Mouse (Mus musculus): ENCODE data around the gene Cxcl2.

Cxcl2 gene

GRCm38 (mm10) chr5:90897429-90897828 is 6.2 kb upstream of the Cxcl2 start:
- no peak for DNase-seq

- no peak for DNase-seq
Measured at GRCm38 (mm10) chr5:90899308-90899707, 4.4 kb upstream of the Cxcl2 start.

- DNase-seq: peak; percentile 77
Measured at GRCm38 (mm10) chr5:90900147-90900546, 3.5 kb upstream of the Cxcl2 start.

DNA sequence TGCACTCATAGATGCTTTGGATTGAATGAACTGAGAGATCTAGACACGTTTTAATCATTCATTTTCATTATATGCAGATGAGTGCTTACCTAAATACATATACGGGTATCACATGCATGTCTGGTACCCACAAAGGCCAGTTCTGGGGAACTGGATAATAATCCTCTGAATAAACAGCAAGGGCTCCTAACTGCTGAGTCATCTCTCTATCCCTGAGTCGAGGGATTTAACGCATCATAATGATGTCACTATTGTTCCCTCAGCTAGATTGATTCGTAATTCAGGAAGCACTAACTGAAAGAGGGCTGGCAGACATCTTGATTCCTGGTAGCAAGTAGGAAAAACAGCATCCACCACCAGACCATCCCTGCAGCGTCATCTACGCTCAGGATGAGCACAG is 3.0 kb upstream of the Cxcl2 start:
- DNase-seq: no peak

- peak; percentile 31 for DNase-seq
Measured at GRCm38 (mm10) chr5:90902380-90903260, 1.1 kb upstream of the Cxcl2 start.

DNA sequence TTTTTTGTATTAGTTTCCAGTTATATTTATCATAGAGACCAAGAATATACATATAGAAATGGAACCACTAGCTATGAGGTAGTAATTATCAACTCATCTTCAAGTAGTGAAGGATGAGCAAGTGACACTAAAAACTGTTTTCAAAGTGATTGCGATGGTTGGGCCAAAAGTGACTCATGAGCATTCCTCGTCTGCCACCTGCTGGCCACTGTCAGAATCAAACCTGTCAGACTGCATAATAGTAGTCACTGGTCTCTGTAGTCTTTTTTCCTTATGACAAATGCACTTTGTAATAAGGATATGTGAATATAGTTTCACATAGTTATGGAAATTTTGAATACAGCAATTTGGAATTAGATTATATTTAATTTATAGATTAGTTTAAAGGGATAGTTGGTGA is 5.3 kb downstream of the Cxcl2 start:
- DNase-seq: peak; percentile 82

DNA sequence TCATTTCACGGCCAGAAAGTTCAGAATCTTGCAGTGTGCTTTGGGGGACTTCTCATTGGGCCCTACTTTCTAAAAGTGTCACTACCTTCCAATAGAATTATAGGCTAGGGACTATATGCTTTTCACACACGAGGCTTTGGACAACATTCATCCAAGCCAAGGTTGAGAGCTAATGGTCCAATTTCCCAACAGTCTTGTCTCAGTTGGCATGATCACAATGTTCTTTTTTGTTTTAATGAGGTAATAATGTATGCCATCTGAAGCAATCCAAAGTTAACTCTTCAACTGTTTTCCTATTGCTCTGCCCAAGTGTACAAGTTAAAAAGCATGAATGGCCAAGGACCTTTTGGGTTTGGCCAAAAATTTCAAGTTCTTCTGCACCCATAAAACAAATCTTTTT is 15.8 kb downstream of the Cxcl2 start:
- DNase-seq: no peak

- DNase-seq: no peak
Measured at GRCm38 (mm10) chr5:90922958-90923357, 19.3 kb downstream of the Cxcl2 start.

- no peak for DNase-seq
Measured at GRCm38 (mm10) chr5:90930546-90930945, 26.9 kb downstream of the Cxcl2 start.

DNA sequence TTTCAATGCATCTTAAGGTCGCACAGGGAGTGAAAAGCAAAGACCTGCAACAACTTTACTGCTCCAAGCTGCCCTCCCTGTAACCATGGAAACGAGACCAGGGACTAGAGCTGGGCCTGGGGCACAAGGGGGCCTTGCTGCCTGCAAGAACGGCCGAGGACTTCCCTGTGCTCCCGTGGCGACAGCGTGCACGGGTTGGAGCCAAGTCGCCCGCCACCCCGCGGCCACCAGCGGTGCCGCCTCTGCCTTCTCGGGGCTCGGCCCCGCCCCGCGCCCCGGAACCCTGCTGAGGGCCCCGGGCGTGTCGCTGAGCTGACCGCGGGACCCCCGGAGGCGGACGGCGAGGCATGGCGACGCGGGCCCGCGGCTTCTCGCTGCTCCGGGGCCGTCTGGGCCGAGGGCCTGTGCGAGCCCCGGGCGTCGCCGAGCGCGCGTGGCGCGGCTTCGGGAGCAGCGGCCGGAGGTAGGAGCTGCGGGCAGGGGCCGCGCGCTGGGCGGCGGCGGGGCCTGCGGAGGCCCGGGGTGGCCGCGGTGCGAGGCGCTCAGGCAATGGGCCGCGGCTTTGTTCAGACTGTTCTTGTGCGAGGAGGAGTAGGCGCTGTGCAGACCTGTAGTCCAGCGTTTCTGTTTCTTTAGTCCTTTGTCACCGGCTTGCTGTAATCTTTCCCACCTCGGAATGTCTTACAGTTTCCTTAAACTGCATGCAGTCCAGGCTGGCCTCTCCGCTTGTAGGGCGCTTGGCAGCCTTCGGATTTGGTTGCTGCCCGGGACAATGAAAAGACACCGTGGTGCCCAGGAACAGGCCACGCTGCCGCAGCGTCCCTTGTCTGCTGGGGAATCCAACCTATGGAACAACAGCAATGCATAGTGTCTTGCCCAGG is 27.5 kb downstream of the Cxcl2 start, which contains the start of gene Mthfd2l:
TSS of gene Mthfd2l (plus strand) at position 147 of the 881 bp plus-strand sequence.
- peak; percentile 92 for DNase-seq

GRCm38 (mm10) chr5:90931911-90932310 is 28.2 kb downstream of the Cxcl2 start:
- no peak for DNase-seq

DNA sequence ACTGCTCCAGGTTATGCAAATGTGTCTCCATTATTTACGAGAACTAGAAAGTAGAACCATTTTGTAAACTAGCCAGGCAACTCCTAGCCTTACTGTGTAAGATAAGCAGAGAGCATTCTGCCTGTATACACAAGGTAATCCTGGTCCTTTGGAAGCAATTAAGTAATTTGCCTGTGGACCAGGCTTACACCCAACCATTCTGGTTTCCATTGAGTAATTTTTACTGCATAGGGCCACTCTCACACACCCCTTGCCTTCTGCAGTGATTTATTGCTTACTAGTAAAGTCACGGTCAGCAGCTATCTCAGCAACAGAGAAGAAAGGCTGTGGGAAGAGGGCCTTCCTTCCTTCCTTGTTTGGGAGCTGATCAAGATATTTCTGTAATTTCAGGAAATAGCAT is 33.0 kb downstream of the Cxcl2 start:
- no peak for DNase-seq

DNA sequence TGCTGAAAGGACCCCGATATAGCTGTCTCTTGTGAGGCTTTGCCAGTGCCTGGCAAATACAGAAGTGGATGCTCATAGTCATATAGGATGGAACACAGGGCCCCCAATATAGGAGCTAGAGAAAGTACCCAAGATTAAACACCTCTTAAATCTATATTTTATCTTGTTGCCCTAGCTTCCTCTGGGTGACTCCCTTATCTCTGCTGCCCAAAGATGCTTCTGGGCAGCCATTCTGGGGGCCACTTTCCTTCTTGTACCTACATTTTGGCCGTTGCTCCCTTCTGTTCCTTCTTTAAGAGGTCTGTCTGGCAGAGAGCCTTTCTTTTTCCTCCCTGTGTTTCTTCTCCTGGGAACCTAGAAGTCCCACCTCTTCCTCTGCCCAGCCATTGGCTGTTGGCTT is 41.8 kb downstream of the Cxcl2 start:
- DNase-seq: no peak

DNA sequence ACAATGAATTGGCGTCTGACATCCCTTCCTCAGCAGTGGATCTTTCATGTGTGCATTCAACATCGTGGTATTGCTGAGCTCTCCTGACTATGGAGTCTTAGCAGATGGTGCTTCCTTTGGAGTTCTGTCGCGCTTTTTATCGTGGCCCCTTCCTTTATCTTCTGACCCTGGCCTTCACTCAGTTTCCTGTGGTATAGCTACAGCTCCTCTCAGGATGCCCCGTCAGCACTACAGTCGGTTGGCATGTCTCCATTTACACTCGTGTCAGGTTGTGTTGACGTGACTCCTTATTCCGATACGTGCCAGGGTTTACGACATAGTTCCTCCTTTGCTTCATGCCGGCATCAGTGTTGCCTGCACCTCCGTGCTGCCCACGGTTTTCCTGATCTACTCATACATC is 45.8 kb downstream of the Cxcl2 start:
- DNase-seq: no peak

GRCm38 (mm10) chr5:90951475-90951874 is 47.8 kb downstream of the Cxcl2 start:
- peak; percentile 52 for DNase-seq

- no peak for DNase-seq
Measured at GRCm38 (mm10) chr5:90952731-90953481, 49.2 kb downstream of the Cxcl2 start.
